Mouse (Mus musculus) kidney, adult 2 months (tissue): ENCODE results near the gene Cbarp. TPM values are rescaled to one million over a fixed set of nuclear protein-coding genes. Genes with fewer than 3 reads are reported as not detected.
A peak's percentile ranks its signal among the peaks of the same experiment; 100 is the strongest.

Experiments used
- DNase-seq: peaks from one replicate; pipeline ENCODE4 v3.0.0; 2021
- H3K27ac ChIP-seq: fragments of 200-500 bp; 2 replicates; pipeline ENCODE4 v1.5.1; 2012; ENCODE audit warnings: low read depth, low read length, control low read depth, inconsistent platforms; ENCODE audit not compliant: insufficient read depth
- H3K27me3 ChIP-seq: fragments of 200-500 bp; replicated peaks from 2 replicates; pipeline ENCODE4 v1.6.1; 2012; ENCODE audit warnings: mild to moderate bottlenecking, moderate library complexity, low read length, inconsistent platforms; ENCODE audit not compliant: control insufficient read depth, insufficient read depth
- H3K36me3 ChIP-seq: fragments of 200-500 bp; 2 replicates; pipeline ENCODE4 v1.6.1; 2012; ENCODE audit warnings: mild to moderate bottlenecking, moderate library complexity, low read length, inconsistent platforms; ENCODE audit not compliant: control insufficient read depth, insufficient read depth
- H3K4me1 ChIP-seq: fragments of 200-500 bp; 2 replicates; pipeline ENCODE4 v1.6.1; 2011; ENCODE audit warnings: low read length; ENCODE audit not compliant: control insufficient read depth, insufficient read depth
- H3K4me3 ChIP-seq: fragments of 200-500 bp; 2 replicates; pipeline ENCODE4 v1.5.1; 2011; ENCODE audit warnings: mild to moderate bottlenecking, low read depth, low read length, control low read depth; ENCODE audit not compliant: insufficient read depth
- CTCF ChIP-seq: fragments of 200-500 bp; conservative IDR thresholded peaks from 2 replicates; pipeline ENCODE4 v1.5.1; 2011; ENCODE audit warnings: low read depth, mild to moderate bottlenecking, control low read depth, low read length, moderate library complexity, mixed read lengths; ENCODE audit not compliant: insufficient read depth, insufficient read length
- POLR2A ChIP-seq: fragments of 200-500 bp; IDR thresholded peaks from one replicate; pipeline ENCODE4 v1.6.1; 2011; ENCODE audit warnings: low read depth, low read length, control low read depth
- WGBS: fragments of 180-500 bp; shearing (Covaris S2); methylation state at CpG from one replicate; pipeline ENCODE4 v1.1.7; 2018; 5-methylcytosine and 5-hydroxymethylcytosine counted together
- polyA plus RNA-seq: library from polyadenylated mRNA; depleted of rRNA; stranded (reverse); fragments of >200 nt; gene quantifications from 2 replicates; pipeline ENCODE4 v1.2.3, GENCODE M21; 2012

Cbarp gene
- polyA plus RNA-seq, 1 experiment = 8.1 TPM

GRCm38 (mm10) chr10:80107678-80108077, 33.0 kb downstream of the Cbarp start:
- DNase-seq = no peak
- Histone ChIP-seq H3K36me3 (no peaks in the 10 kb centered on the region), H3K27me3 (no peaks in the 10 kb centered on the region), H3K4me1 (peaks cover 4% of the 10 kb centered on the region; the same call in 1 of the 2 replicates), H3K27ac (no peak overlapping the region), H3K4me3 (no peak overlapping the region)
- 63% methylated on average over 6 of the region's 6 CpGs for WGBS
- TF ChIP-seq POLR2A (no peak), CTCF (no peak)

DNA sequence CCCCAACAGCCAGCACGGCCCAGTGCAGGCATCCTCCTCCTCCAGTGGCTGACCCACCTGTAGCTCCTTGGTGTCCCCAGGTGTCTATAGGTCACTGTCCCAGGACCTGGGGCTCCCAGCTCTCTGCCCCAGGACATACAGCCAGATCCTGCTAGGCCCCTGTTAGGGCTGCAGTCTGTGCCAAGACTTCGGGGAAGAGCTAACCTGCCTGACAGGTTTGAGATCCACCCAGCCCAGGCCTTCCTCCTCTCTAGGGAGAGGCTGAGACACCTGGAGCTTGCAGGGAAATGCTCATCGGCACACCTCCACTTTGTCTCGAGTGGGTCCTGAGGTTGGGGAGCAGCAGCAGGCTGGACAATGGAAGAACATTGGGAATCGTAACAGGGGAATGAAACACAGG, 34.7 kb downstream of the Cbarp start:
- 82% methylated on average over 5 of the region's 5 CpGs for WGBS
- no peak for DNase-seq
- H3K27ac ChIP-seq = no peak overlapping the region
- no peak overlapping the region for H3K4me3 ChIP-seq
- TF ChIP-seq CTCF (no peak), POLR2A (no peak)
- no peaks in the 10 kb centered on the region for H3K36me3 ChIP-seq
- peaks cover 13% of the 10 kb centered on the region; the same call in 1 of the 2 replicates for H3K4me1 ChIP-seq
- H3K27me3 ChIP-seq = no peaks in the 10 kb centered on the region

- 83% methylated on average over 5 of the region's 5 CpGs for WGBS
- H3K27me3 ChIP-seq = no peaks in the 10 kb centered on the region
- TF ChIP-seq CTCF (no peak), POLR2A (no peak)
- no peak within 1 kb of the TSS for H3K4me3 ChIP-seq
- no peak for DNase-seq
- H3K4me1 ChIP-seq = peaks cover 13% of the 10 kb centered on the region; the same call in 1 of the 2 replicates
- no peak within 1 kb of the TSS for H3K27ac ChIP-seq
- no peaks in the 10 kb centered on the region for H3K36me3 ChIP-seq
These were observed 35.2 kb downstream of the Cbarp start, which contains the start of gene Sbno2 for GRCm38 (mm10) chr10:80105460-80105859. TSS of gene Sbno2 (minus strand) at chr10:80105571.

DNA sequence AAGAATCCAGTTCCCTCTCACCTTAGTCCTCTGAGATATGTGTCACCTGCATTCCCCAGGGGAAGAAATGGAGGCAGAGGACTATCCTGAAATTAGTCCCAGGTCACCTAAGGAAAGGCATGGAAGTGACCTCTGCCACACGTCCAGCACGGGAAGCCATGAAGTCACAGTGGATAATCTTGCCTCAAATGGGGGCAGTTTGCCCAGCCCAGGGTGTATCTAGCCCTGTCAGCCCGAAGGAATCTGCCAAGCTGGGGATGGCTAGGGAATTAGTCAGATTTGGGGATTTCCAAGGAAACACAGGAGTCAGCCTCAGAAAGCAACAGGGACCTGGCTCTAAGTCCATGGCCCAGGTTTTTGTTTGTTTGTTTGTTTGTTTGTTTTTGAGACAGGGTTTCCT, 36.5 kb downstream of the Cbarp start:
- no peak overlapping the region for H3K27ac ChIP-seq
- H3K4me1 ChIP-seq = peaks cover 13% of the 10 kb centered on the region; the same call in 1 of the 2 replicates
- no peaks in the 10 kb centered on the region for H3K36me3 ChIP-seq
- no peak for DNase-seq
- 77% methylated on average over 3 of the region's 3 CpGs for WGBS
- TF ChIP-seq POLR2A = no peak
- TF ChIP-seq CTCF = no peak
- H3K27me3 ChIP-seq = no peaks in the 10 kb centered on the region
- H3K4me3 ChIP-seq = no peak overlapping the region

DNA sequence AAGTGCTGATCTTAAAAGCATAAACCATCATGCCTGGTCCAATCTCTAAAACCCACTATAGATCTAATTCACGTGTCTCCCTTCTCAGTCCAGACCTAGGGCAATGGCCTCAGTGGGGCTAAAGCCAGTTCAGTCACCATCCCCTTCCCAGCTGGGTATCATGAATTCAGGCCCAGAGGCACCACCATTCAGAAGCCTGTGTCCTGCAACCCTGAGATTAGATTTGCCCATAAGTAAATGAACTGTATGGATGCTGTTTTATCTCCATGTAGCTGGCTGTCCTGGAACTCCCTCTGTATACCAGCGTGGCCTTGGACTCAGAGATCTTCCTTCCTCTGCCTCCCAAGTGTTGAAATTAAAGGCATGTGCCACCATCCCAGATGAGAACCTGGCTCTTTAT, 37.6 kb downstream of the Cbarp start:
- no peak overlapping the region for H3K4me3 ChIP-seq
- H3K36me3 ChIP-seq = no peaks in the 10 kb centered on the region
- 81% methylated on average over 2 of the region's 2 CpGs for WGBS
- H3K27ac ChIP-seq = peak overlapping the region; percentile 88
- no peaks in the 10 kb centered on the region for H3K27me3 ChIP-seq
- TF ChIP-seq CTCF = no peak
- no peak for TF ChIP-seq POLR2A
- peaks cover 18% of the 10 kb centered on the region; the same call in 1 of the 2 replicates for H3K4me1 ChIP-seq
- DNase-seq = no peak

DNA sequence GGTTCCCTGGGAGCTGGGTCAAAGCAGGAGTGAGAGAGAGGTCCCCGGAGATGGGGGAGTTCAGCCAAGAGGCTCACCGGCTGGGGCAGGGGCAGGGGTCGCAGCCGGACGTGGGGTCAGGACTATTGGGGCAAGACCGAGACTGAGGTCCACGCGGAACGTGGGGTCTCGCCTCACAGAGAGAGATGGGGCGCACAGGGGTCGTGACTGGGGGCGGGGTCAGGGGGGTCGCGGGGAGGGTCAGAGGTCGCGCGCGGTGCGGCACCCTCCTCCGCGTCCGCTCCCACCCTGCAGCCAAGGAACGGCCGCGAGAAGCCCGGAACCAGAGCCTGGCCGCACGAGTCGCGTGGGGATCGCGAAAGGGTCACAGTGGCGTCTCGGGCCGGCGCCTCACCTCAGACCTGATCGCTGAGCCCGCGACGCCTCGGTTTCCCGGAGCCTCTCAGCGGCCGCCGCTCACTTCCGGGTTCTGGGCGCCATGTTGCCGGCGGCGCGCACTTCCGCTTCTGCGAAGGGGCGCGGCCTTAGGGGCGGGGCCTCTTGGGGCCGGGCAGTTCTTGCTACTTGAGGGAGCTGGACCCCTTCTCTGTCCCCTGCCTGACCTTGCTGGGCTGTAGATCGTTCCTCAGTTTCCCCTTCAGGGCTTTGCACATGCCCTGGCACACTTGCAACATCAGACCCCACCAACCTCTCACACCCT, 38.3 kb downstream of the Cbarp start:
- no peaks in the 10 kb centered on the region for H3K27me3 ChIP-seq
- no peaks in the 10 kb centered on the region for H3K36me3 ChIP-seq
- peak overlapping the region; percentile 94 for H3K27ac ChIP-seq
- H3K4me3 ChIP-seq = peak overlapping the region; percentile 95
- DNase-seq = peak; percentile 91
- under 1% methylated on average over 59 of the region's 59 CpGs for WGBS
- peaks cover 18% of the 10 kb centered on the region for H3K4me1 ChIP-seq
- TF ChIP-seq CTCF = no peak
- peak; percentile 3 for TF ChIP-seq POLR2A

- Histone ChIP-seq H3K4me3 (peak overlapping the region; percentile 95; the same call in 1 of the 2 replicates), H3K27me3 (no peaks in the 10 kb centered on the region), H3K4me1 (peaks cover 30% of the 10 kb centered on the region), H3K27ac (no peak overlapping the region; the same call in 1 of the 2 replicates), H3K36me3 (no peaks in the 10 kb centered on the region)
- TF ChIP-seq CTCF (no peak), POLR2A (no peak)
- DNase-seq = peak; percentile 73
- 16% methylated on average over 11 of the region's 11 CpGs for WGBS
These were observed 39.7 kb downstream of the Cbarp start for GRCm38 (mm10) chr10:80100982-80101381.

DNA sequence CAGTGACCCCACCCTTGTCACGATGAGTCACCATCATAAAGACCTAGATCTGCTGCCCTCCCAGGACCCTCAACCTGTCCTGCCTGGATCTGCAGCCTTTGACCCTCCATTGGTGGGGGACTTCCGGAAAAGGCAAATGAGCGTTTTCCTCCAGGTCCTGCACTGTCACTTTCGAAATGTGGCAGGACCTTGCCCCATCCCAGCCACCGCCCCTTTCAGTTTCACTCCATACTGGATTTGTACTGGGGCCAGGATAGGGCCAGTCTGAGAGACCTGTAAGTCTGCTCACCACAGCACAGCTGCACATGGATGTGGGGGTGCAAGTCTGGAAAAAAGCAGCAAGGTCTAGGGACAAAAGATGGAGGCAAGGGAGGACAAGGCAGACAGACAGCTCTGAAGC, 42.0 kb downstream of the Cbarp start:
- H3K4me1 ChIP-seq = peaks cover 47% of the 10 kb centered on the region
- 65% methylated on average over 5 of the region's 5 CpGs for whole genome bisulfite sequencing
- TF ChIP-seq CTCF = no peak
- no peak for TF ChIP-seq POLR2A
- no peaks in the 10 kb centered on the region for H3K36me3 ChIP-seq
- H3K4me3 ChIP-seq = no peak overlapping the region
- no peak overlapping the region for H3K27ac ChIP-seq
- no peaks in the 10 kb centered on the region for H3K27me3 ChIP-seq
- DNase-seq = peak; percentile 49
